Mouse (Mus musculus): ENCODE results near the gene Nme9.

- TF ChIP-seq CTCF (IDR thresholded peaks at IDR 0.05; ENCODE audit: low read depth) = no peak
- TF ChIP-seq EP300 (IDR thresholded peaks at IDR 0.05; ENCODE audit: low read depth) = no peak
These were observed 40.2 kb upstream of the Nme9 start for GRCm38 (mm10) chr9:99411093-99411492.

Measured in heart, postnatal 0 days (tissue).